ENCODE assay signal across 8 mouse cellular contexts in genomic region chr2:180119439-180120291, GRCm38 (mm10). TPM values are rescaled to one million over a fixed set of nuclear protein-coding genes. Genes with fewer than 3 reads are reported as not detected.
DNase-seq lines count a peak whose midpoint lies in the region; ATAC-seq lines count a peak whose summit lies in the region.

No protein-coding gene starts in this region.

- H3K4me2 ChIP-seq in heart, embryonic 15.5 days, result peak overlapping the region; percentile 89
- peak overlapping the region; percentile 94 for H3K4me2 ChIP-seq in liver, embryonic 16.5 days (ENCODE audit: low read depth, low read length)

- H3K9ac ChIP-seq in heart, embryonic 15.5 days, result peak overlapping the region; percentile 80
- peak overlapping the region; percentile 83 for H3K9ac ChIP-seq in liver, embryonic 16.5 days (ENCODE audit: low read depth, low read length)

- peak; percentile 64 for DNase-seq in cerebellum, adult 11-12 months
- DNase-seq in cerebellum, postnatal 10 days, result no peak
- DNase-seq in urinary bladder, postnatal 14 days (ENCODE audit: low spot score), result peak; percentile 29
- DNase-seq in urinary bladder, postnatal 10 days (ENCODE audit: low spot score), result no peak
- DNase-seq in skeletal muscle tissue, adult 2 months (ENCODE audit: low read depth, low spot score), result peak; percentile 20
- DNase-seq in right cerebral cortex, postnatal 25 days, result no peak

- ATAC-seq in heart, embryonic 15.5 days (replicated peaks; ENCODE audit: insufficient number of reproducible peaks, insufficient read depth, low FRiP score, low read depth), result peak; percentile 12
- ATAC-seq in liver, embryonic 16.5 days (ENCODE audit: low read depth), result peak; percentile 4

- peaks cover 49% of the 10 kb centered on the region for H3K4me1 ChIP-seq in heart, embryonic 15.5 days (replicated peaks)
- H3K4me1 ChIP-seq in liver, embryonic 16.5 days (ENCODE audit: control insufficient read depth, low read depth, low read length), result peaks cover 25% of the 10 kb centered on the region

- no peaks in the 10 kb centered on the region for H3K27me3 ChIP-seq in heart, embryonic 15.5 days
- no peaks in the 10 kb centered on the region; the same call in 1 of the 2 replicates for H3K27me3 ChIP-seq in liver, embryonic 16.5 days (ENCODE audit: control insufficient read depth, insufficient read depth, low read depth, low read length)

- no peaks in the 10 kb centered on the region for H3K9me3 ChIP-seq in heart, embryonic 15.5 days (replicated peaks)
- no peaks in the 10 kb centered on the region for H3K9me3 ChIP-seq in liver, embryonic 16.5 days (replicated peaks; ENCODE audit: control insufficient read depth, low read length)

- WGBS in heart, embryonic 15.5 days, result under 1% methylated on average over 53 of the region's 68 CpGs
- 1% methylated on average over 67 of the region's 68 CpGs for WGBS in liver, embryonic 16.5 days (ENCODE audit: insufficient replicate concordance)

- H3K27ac ChIP-seq in heart, embryonic 15.5 days, result peak overlapping the region; percentile 73
- H3K27ac ChIP-seq in liver, embryonic 16.5 days (ENCODE audit: low read length), result peak overlapping the region; percentile 72

- no peaks in the 10 kb centered on the region for H3K36me3 ChIP-seq in heart, embryonic 15.5 days
- H3K36me3 ChIP-seq in liver, embryonic 16.5 days (ENCODE audit: control insufficient read depth, insufficient read depth), result no peaks in the 10 kb centered on the region

- H3K4me3 ChIP-seq in heart, embryonic 15.5 days, result peak overlapping the region; percentile 67
- H3K4me3 ChIP-seq in liver, embryonic 16.5 days (ENCODE audit: low read depth, low read length), result peak overlapping the region; percentile 87

RNA-seq across cellular contexts. Expression of gene Osbpl2, which starts 0.6 kb away (rescaled TPM):
- 31.5 and 36.9 TPM in 2 replicates for polyA plus RNA-seq in heart, embryonic 15.5 days (2015; fragmentation: Nextera tagmentation; extraction: Ambion mirVana)
- 8.7 and 10.2 TPM in 2 replicates for polyA plus RNA-seq in liver, embryonic 16.5 days (2015; fragmentation: Nextera tagmentation; extraction: Ambion mirVana)

RNA-seq across cellular contexts. Expression of gene Hrh3, which starts 15.4 kb away (rescaled TPM):
- polyA plus RNA-seq in heart, embryonic 15.5 days (2015; fragmentation: Nextera tagmentation; extraction: Ambion mirVana), result not detected in 2 replicates
- polyA plus RNA-seq in liver, embryonic 16.5 days (2015; fragmentation: Nextera tagmentation; extraction: Ambion mirVana), result not detected in 2 replicates

RNA-seq across cellular contexts. Expression of gene Mtg2, which starts 49.3 kb away (rescaled TPM):
- polyA plus RNA-seq in heart, embryonic 15.5 days (2015; fragmentation: Nextera tagmentation; extraction: Ambion mirVana), result 24.4 and 25.8 TPM in 2 replicates
- polyA plus RNA-seq in liver, embryonic 16.5 days (2015; fragmentation: Nextera tagmentation; extraction: Ambion mirVana), result 9.7 and 11.1 TPM in 2 replicates

RNA-seq across cellular contexts. Expression of gene Adrm1, which starts 51.6 kb away (rescaled TPM):
- polyA plus RNA-seq in heart, embryonic 15.5 days (2015; fragmentation: Nextera tagmentation; extraction: Ambion mirVana), result 123 and 139 TPM in 2 replicates
- 91.4 and 96.6 TPM in 2 replicates for polyA plus RNA-seq in liver, embryonic 16.5 days (2015; fragmentation: Nextera tagmentation; extraction: Ambion mirVana)

Comparison
In these comparisons a context has a peak if more than half of its experiments do, and no peak if none do; other contexts are left out.
1. DNase-seq: peak in cerebellum, adult 11-12 months (single experiment), urinary bladder, postnatal 14 days (single experiment) and skeletal muscle tissue, adult 2 months (single experiment); none in cerebellum, postnatal 10 days (0 of 2), urinary bladder, postnatal 10 days (single experiment) and right cerebral cortex, postnatal 25 days (single experiment).